Mouse (Mus musculus) thymus, adult 2 months (tissue): ENCODE data around the gene Tnfrsf19. TPM values are rescaled to one million over a fixed set of nuclear protein-coding genes. Genes with fewer than 3 reads are reported as not detected.

Source experiments
- DNase-seq: peaks from one replicate; pipeline ENCODE4 v3.0.0; 2021
- H3K27ac ChIP-seq: fragments of 200-500 bp; 2 replicates; pipeline ENCODE4 v1.5.1; 2012; ENCODE audit warnings: low read length, control low read depth; ENCODE audit not compliant: control insufficient read depth, insufficient read depth
- H3K27me3 ChIP-seq: fragments of 200-500 bp; 2 replicates; pipeline ENCODE4 v1.6.1; 2012; ENCODE audit warnings: mild to moderate bottlenecking, low read length, moderate library complexity, mixed read lengths; ENCODE audit not compliant: control insufficient read depth, insufficient read depth
- H3K36me3 ChIP-seq: fragments of 200-500 bp; 2 replicates; pipeline ENCODE4 v1.6.1; 2012; ENCODE audit warnings: mild to moderate bottlenecking, low read length, moderate library complexity; ENCODE audit not compliant: control insufficient read depth, insufficient read depth
- H3K4me1 ChIP-seq: fragments of 200-500 bp; replicated peaks from 2 replicates; pipeline ENCODE4 v1.6.1; 2012; ENCODE audit warnings: low read length; ENCODE audit not compliant: control insufficient read depth, insufficient read depth
- H3K4me3 ChIP-seq: fragments of 200-500 bp; 2 replicates; pipeline ENCODE4 v1.5.1; 2012; ENCODE audit warnings: mild to moderate bottlenecking, low read length, control low read depth, moderate library complexity; ENCODE audit not compliant: control insufficient read depth, insufficient read depth
- CTCF ChIP-seq: fragments of 200-500 bp; IDR thresholded peaks from 2 replicates; pipeline ENCODE4 v1.5.1; 2012; ENCODE audit warnings: mild to moderate bottlenecking, control low read depth, low read length, moderate library complexity, borderline replicate concordance; ENCODE audit not compliant: control insufficient read depth, poor library complexity, insufficient read depth; ENCODE audit errors: extremely low read depth
- POLR2A ChIP-seq: fragments of 200-500 bp; IDR thresholded peaks from 2 replicates; pipeline ENCODE4 v1.6.1; 2012; ENCODE audit warnings: mild to moderate bottlenecking, low read length, control low read depth, moderate library complexity; ENCODE audit not compliant: control insufficient read depth, poor library complexity, insufficient read depth; ENCODE audit errors: extremely low read depth
- WGBS: fragments of 180-500 bp; shearing (Covaris S2); methylation state at CpG from one replicate; pipeline ENCODE4 v1.1.7; 2018; 5-methylcytosine and 5-hydroxymethylcytosine counted together
- polyA plus RNA-seq: library from polyadenylated mRNA; depleted of rRNA; stranded (reverse); fragments of >200 nt; gene quantifications from 2 replicates; pipeline ENCODE4 v1.2.3, GENCODE M21; 2012

Tnfrsf19 gene
- polyA plus RNA-seq, 1 experiment: 4.6 TPM

GRCm38 (mm10) chr14:60988228-60988627 lies 58.1 kb downstream of the Tnfrsf19 start:
- TF ChIP-seq CTCF (no peak), POLR2A (no peak)
- WGBS: 18% methylated on average over 6 of the region's 6 CpGs
- Histone ChIP-seq H3K4me3 (no peak overlapping the region), H3K27me3 (no peaks in the 10 kb centered on the region), H3K4me1 (no peaks in the 10 kb centered on the region), H3K27ac (no peak overlapping the region), H3K36me3 (no peaks in the 10 kb centered on the region)
- DNase-seq: peak; percentile 3

- Histone ChIP-seq H3K27me3 (no peaks in the 10 kb centered on the region), H3K4me1 (no peaks in the 10 kb centered on the region), H3K4me3 (no peak overlapping the region), H3K36me3 (no peaks in the 10 kb centered on the region), H3K27ac (no peak overlapping the region)
- WGBS: 96% methylated on average over 5 of the region's 5 CpGs
- no peak for TF ChIP-seq CTCF
- no peak for TF ChIP-seq POLR2A
- no peak for DNase-seq
Measured at GRCm38 (mm10) chr14:60986926-60987325, 59.4 kb downstream of the Tnfrsf19 start.

- H3K27me3 ChIP-seq: no peaks in the 10 kb centered on the region
- no peaks in the 10 kb centered on the region for H3K36me3 ChIP-seq
- WGBS: 25% methylated on average over 4 of the region's 4 CpGs
- H3K4me3 ChIP-seq: no peak overlapping the region
- TF ChIP-seq CTCF (no peak), POLR2A (no peak)
- H3K4me1 ChIP-seq: no peaks in the 10 kb centered on the region
- no peak for DNase-seq
- no peak overlapping the region for H3K27ac ChIP-seq
Measured at GRCm38 (mm10) chr14:60985077-60985476, 61.2 kb downstream of the Tnfrsf19 start.

- Histone ChIP-seq H3K27ac (no peak overlapping the region), H3K27me3 (no peaks in the 10 kb centered on the region), H3K36me3 (no peaks in the 10 kb centered on the region), H3K4me3 (no peak overlapping the region), H3K4me1 (no peaks in the 10 kb centered on the region)
- WGBS: 85% methylated on average over 6 of the region's 6 CpGs
- TF ChIP-seq POLR2A (no peak), CTCF (no peak)
- no peak for DNase-seq
Measured at GRCm38 (mm10) chr14:60984266-60984665, 62.0 kb downstream of the Tnfrsf19 start.

GRCm38 (mm10) chr14:60982126-60982525 lies 64.2 kb downstream of the Tnfrsf19 start:
- TF ChIP-seq POLR2A: no peak
- Histone ChIP-seq H3K4me3 (no peak overlapping the region), H3K27ac (no peak overlapping the region), H3K36me3 (no peaks in the 10 kb centered on the region), H3K27me3 (no peaks in the 10 kb centered on the region), H3K4me1 (no peaks in the 10 kb centered on the region)
- DNase-seq: no peak

GRCm38 (mm10) chr14:60980244-60980887 lies 65.9 kb downstream of the Tnfrsf19 start:
- Histone ChIP-seq H3K27me3 (no peaks in the 10 kb centered on the region), H3K27ac (no peak overlapping the region), H3K36me3 (no peaks in the 10 kb centered on the region), H3K4me1 (no peaks in the 10 kb centered on the region), H3K4me3 (no peak overlapping the region)
- no peak for DNase-seq
- TF ChIP-seq CTCF (no peak), POLR2A (no peak)
- 93% methylated on average over 5 of the region's 5 CpGs for WGBS

GRCm38 (mm10) chr14:60978129-60978528 lies 68.2 kb downstream of the Tnfrsf19 start:
- Histone ChIP-seq H3K27me3 (no peaks in the 10 kb centered on the region), H3K4me1 (no peaks in the 10 kb centered on the region), H3K36me3 (no peaks in the 10 kb centered on the region), H3K27ac (no peak overlapping the region), H3K4me3 (no peak overlapping the region)
- WGBS: 41% methylated on average over 6 of the region's 6 CpGs
- no peak for TF ChIP-seq POLR2A
- no peak for TF ChIP-seq CTCF
- DNase-seq: no peak
